Mouse (Mus musculus) heart, postnatal 0 days (tissue): Measurements from ENCODE around the gene Tbxas1. TPM values are rescaled to one million over a fixed set of nuclear protein-coding genes. Genes with fewer than 3 reads are reported as not detected.

Experiments
- ATAC-seq: fragments of 200-750 bp; cut with Nextera tagmentation; 2 replicates; pipeline ENCODE4 v1.8.0; 2017; ENCODE audit warnings: low read depth, moderate number of reproducible peaks, moderate library complexity; ENCODE audit not compliant: insufficient read depth
- DNase-seq: peaks from one replicate; pipeline ENCODE4 v3.0.0-alpha.2; 2016; ENCODE audit warnings: low spot score
- H3K27ac ChIP-seq: fragments of 300-500 bp; sonication (generic); 2 replicates; pipeline ENCODE4 v1.5.1; 2014; ENCODE audit warnings: low read depth, mild to moderate bottlenecking
- H3K27me3 ChIP-seq: fragments of 300-500 bp; sonication (generic); 2 replicates; pipeline ENCODE4 v1.6.1; 2014; ENCODE audit warnings: low read length, mixed read lengths; ENCODE audit not compliant: control insufficient read depth, insufficient read depth
- H3K36me3 ChIP-seq: fragments of 300-500 bp; sonication (generic); replicated peaks from 2 replicates; pipeline ENCODE4 v1.6.1; 2014; ENCODE audit warnings: low read length, mixed read lengths; ENCODE audit not compliant: control insufficient read depth, insufficient read depth
- H3K4me1 ChIP-seq: fragments of 300-500 bp; sonication (generic); 2 replicates; pipeline ENCODE4 v1.6.1; 2014; ENCODE audit warnings: antibody characterized with exemption; ENCODE audit not compliant: control insufficient read depth, insufficient read depth
- H3K4me2 ChIP-seq: fragments of 300-500 bp; sonication (generic); 2 replicates; pipeline ENCODE4 v1.6.1; 2014; ENCODE audit warnings: low read depth, mild to moderate bottlenecking, low read length, moderate library complexity
- H3K4me3 ChIP-seq: fragments of 300-500 bp; sonication (generic); 2 replicates; pipeline ENCODE4 v1.5.1; 2014; ENCODE audit warnings: low read depth, low read length
- H3K9ac ChIP-seq: fragments of 300-500 bp; sonication (generic); replicated peaks from 2 replicates; pipeline ENCODE4 v1.6.1; 2014; ENCODE audit warnings: low read depth, low read length, mixed read lengths
- H3K9me3 ChIP-seq: fragments of 300-500 bp; sonication (generic); replicated peaks from 2 replicates; pipeline ENCODE4 v1.6.1; 2016; ENCODE audit warnings: low read length; ENCODE audit not compliant: control insufficient read depth
- CTCF ChIP-seq: IDR thresholded peaks from 2 replicates; pipeline ENCODE4 v1.5.1; 2016; ENCODE audit warnings: antibody characterized with exemption, control low read depth, low read depth
- EP300 ChIP-seq: IDR thresholded peaks from 2 replicates; pipeline ENCODE4 v1.6.1; 2016; ENCODE audit warnings: antibody characterized with exemption, low read depth
- WGBS: fragments of 180-500 bp; shearing (Covaris S2); extraction: QIAGEN DNeasy Blood & Tissue Kit; methylation state at CpG from one replicate; pipeline ENCODE4 v1.1.7; 2014; 5-methylcytosine and 5-hydroxymethylcytosine counted together
- polyA plus RNA-seq: library from polyadenylated mRNA; unstranded; fragments of >200 nt; fragmentation: Nextera tagmentation; extraction: Ambion mirVana; gene quantifications from 2 replicates; pipeline ENCODE4 v1.2.1, GENCODE M21; 2015
- total RNA-seq: library from RNA; depleted of rRNA; stranded (reverse); fragments of >200 nt; gene quantifications from 2 replicates; pipeline ENCODE4 v1.2.3, GENCODE M21; 2014; ENCODE audit warnings: low replicate concordance

Tbxas1 gene
- total and polyA plus RNA-seq, 2 experiments from 2014 or later: 0.64 to 1.6 TPM

DNA sequence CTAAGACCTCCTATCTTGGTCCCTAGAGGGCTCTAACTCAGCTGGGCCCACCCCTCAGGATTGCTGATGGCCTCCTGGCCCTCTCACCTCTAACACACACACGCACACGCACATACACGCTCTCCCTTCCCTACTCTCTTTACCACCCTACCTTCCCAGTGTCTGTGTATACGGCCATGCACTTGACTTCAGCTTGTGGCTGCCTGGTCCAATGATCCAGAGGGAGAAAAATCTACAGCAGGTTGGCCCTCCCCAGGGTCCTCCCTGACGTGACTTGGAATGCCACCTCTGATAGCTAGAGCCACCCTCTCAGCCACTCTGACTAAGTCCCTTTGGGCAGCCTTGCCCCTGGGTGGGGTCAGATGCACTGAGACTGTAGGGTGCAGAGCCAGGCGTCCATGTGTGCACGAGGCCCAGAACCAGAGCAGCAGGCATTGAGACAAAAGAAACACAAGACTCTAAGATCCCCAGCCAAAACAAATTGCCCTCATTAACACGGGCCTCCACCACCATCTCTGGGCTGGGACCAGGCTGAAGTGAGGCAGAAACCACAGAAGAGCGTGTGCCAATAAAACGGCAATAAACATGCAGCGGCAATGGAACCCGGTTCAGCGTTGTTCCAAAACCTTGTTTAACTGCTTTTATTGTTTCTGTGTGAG lies 179.1 kb downstream of the Tbxas1 start:
- DNase-seq (no peak), ATAC-seq (no peak)
- Histone ChIP-seq H3K4me1 (peaks cover 18% of the 10 kb centered on the region), H3K9me3 (no peaks in the 10 kb centered on the region), H3K4me2 (no peak overlapping the region), H3K36me3 (no peaks in the 10 kb centered on the region), H3K4me3 (no peak overlapping the region), H3K9ac (no peak overlapping the region), H3K27ac (no peak overlapping the region), H3K27me3 (no peaks in the 10 kb centered on the region)
- 85% methylated on average over 13 of the region's 13 CpGs for WGBS
- TF ChIP-seq CTCF (no peak), EP300 (no peak)

DNA sequence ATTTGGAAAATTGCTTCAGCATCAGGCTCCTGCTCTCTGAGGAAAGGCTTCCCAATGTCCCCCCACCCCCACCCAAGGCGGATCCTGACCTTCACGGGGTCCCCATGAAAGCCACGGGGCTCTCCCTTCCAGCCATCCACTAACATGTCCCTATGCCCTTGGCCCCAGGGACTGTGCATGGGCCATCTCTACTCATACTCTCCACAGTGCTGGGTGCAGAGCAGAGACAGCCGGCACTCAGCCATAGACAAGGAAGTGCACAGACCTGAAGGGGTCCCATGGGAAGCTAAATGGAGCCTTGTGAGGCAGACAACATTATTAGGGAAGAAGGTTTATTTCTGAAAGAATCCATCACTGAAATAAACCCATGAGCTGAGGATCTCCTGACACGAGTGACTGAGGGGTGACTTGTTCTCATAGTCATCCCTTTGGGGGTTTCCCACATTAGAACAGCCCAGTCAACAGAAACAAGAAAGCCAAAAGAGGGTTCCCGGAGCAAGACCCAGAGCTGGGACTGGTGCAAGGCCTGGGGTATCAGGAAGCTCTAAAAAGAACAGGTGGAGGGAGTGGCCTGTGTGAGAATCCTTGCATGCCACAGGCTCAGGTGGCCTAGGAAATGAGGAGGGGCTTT lies 179.8 kb downstream of the Tbxas1 start:
- TF ChIP-seq CTCF: no peak
- TF ChIP-seq EP300: no peak
- DNase-seq: no peak
- no peak overlapping the region for H3K4me3 ChIP-seq
- H3K27ac ChIP-seq: no peak overlapping the region
- no peak overlapping the region for H3K9ac ChIP-seq
- no peaks in the 10 kb centered on the region for H3K36me3 ChIP-seq
- no peaks in the 10 kb centered on the region for H3K27me3 ChIP-seq
- H3K4me2 ChIP-seq: no peak overlapping the region
- WGBS: 76% methylated on average over 6 of the region's 6 CpGs
- no peaks in the 10 kb centered on the region for H3K9me3 ChIP-seq
- ATAC-seq: no peak
- H3K4me1 ChIP-seq: peaks cover 25% of the 10 kb centered on the region

DNA sequence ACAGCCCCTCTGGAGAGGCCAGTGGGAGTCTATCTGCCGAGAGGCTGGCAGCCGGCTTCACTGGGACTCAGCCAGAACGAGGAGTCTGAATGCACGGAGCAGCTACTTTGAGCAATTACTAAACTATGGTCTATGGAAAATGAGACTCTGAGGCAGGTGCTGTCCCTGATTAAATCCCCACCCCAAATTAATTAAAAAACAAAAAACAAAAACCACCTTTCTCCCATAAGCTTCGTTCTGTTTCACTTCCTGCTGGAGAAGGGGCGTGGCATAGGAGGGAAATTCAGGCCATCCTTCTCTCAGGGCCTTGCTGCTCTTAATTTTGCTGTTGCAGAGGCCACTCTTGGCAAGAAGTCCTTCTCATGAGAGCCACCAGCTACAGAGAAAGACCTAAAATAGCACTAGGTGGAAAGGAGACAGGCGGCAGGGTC lies 180.6 kb downstream of the Tbxas1 start:
- Histone ChIP-seq H3K9me3 (no peaks in the 10 kb centered on the region), H3K4me2 (peak overlapping the region; percentile 41), H3K4me1 (peaks cover 30% of the 10 kb centered on the region), H3K4me3 (peak overlapping the region; percentile 14), H3K36me3 (no peaks in the 10 kb centered on the region), H3K27ac (peak overlapping the region; percentile 65), H3K9ac (no peak overlapping the region), H3K27me3 (no peaks in the 10 kb centered on the region)
- no peak for TF ChIP-seq CTCF
- TF ChIP-seq EP300: no peak
- 20% methylated on average over 7 of the region's 7 CpGs for WGBS
- DNase-seq: peak; percentile 43
- ATAC-seq: peak; percentile 71

DNA sequence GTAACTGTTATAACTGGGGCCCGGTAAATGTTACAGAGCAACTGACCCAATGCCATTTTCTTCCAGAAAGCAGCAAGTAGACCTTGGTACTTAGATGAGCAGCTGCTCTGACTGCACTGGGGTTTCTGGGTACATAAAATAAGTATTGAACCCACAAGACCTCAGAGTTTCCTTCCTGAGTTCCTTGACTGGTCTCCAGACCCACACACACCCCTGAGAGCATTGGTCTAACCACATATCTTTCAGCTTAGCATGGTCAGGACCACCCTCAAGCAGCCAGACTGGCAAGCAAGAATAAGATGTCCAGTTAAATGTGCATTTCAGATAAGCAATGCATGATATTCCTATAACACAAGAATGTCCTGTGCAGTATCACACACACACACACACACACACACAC lies 182.0 kb downstream of the Tbxas1 start:
- Histone ChIP-seq H3K4me2 (no peak overlapping the region), H3K27me3 (no peaks in the 10 kb centered on the region), H3K36me3 (no peaks in the 10 kb centered on the region), H3K4me3 (no peak overlapping the region), H3K4me1 (peaks cover 30% of the 10 kb centered on the region), H3K27ac (no peak overlapping the region), H3K9me3 (no peaks in the 10 kb centered on the region), H3K9ac (no peak overlapping the region)
- TF ChIP-seq EP300 (no peak), CTCF (no peak)
- ATAC-seq: no peak
- 89% methylated on average over 1 of the region's 1 CpGs for WGBS
- no peak for DNase-seq

DNA sequence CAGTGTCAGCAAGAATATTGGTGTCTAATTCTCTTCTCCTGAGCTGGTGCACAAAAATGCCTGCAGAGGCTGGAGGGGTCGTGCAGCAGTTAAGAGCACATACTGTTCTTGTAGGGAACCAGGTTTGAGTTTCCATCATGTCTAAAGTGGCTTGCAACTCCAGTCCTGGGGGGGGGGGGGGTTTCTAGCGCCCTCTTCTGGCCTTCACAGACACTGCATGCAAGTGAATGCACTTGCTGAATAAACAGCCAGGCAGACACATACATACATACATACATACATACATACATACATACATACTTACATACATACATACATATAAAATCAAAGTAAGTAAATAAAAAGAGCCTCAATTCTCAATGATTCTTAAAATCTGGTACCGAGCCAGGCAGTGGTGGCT lies 183.2 kb downstream of the Tbxas1 start:
- ATAC-seq (no peak), DNase-seq (no peak)
- Histone ChIP-seq H3K9me3 (no peaks in the 10 kb centered on the region), H3K27me3 (no peaks in the 10 kb centered on the region), H3K4me1 (peaks cover 25% of the 10 kb centered on the region), H3K36me3 (no peaks in the 10 kb centered on the region), H3K4me3 (no peak overlapping the region), H3K4me2 (no peak overlapping the region), H3K27ac (no peak overlapping the region), H3K9ac (no peak overlapping the region)
- 64% methylated on average over 3 of the region's 3 CpGs for WGBS
- TF ChIP-seq CTCF (peak; percentile 30; the same call in 1 of the 2 replicates), EP300 (no peak)
